Mouse (Mus musculus): ENCODE data around the gene B4galt7. TPM values are rescaled to one million over a fixed set of nuclear protein-coding genes. Genes with fewer than 3 reads are reported as not detected.

Gene B4galt7
- total RNA-seq (2021) (1 to 10 TPM; 8.8 to 9.8 TPM), polyA plus RNA-seq (2012; rRNA removed) (11.4 and 13.2 TPM in 2 replicates)
- long read RNA-seq, transcript B4galt7-201 (6 exons, 2,130 nt): major isoform, 9 of 16 reads
- long read RNA-seq, partial matches to known transcripts: 1 of 16 reads
- long read RNA-seq, other reads (novel, unspliced or antisense): 6 of 16 reads

DNA sequence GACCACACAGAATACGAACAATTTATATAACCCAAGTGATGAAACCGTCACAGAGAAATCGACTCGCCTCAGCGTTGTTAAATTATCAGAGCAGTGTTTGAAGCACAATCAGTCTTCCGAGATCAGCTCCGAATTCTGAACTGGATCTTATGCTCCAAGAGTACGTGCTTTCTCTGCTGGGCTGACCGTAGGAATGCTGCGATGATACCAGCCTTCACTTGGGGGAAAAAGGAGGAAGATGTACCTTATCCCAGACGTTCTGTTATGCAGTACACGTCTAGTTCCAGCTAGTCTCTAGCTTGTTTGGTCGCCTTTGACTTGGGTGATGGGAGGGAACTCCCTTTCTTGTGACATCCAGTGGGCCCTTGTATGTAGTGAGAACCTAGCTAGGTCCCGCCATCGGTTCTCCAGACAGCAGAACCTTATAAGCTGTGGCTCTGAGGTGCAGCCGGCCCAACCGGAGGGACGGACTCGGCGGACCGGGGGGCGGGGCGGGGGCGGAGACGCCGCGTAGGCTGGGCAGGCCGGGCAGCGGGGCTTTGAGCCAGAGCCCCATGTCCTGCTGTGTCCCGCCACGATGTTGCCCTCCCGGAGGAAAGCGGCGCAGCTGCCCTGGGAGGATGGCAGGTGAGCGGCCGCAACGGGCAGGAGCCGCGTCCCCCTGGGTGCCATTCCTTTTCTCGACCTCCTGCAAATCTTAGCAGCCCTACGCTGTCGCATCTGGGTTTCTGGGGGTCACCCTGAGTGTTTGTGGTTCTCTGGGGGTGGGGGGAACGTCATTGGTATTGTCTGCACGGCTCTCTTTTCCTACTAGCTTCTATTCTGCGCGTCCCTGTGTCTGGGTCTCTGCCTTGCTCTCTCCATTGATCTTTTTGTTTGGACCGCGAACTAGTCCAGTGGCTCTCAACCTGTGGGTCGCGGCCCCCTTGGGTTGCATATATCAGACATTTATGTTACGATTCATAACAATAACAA, at the start of gene B4galt7:
Gene B4galt7 (plus strand): TSS at position 331 of the 975 bp plus-strand sequence.
- intact Hi-C loops (cut with DNase I): loop anchor here (2.0 kb wide), 2 partner anchors 23 to 127 kb away; partner anchors contain the start of genes Caml and Pcbd2
- 7% methylated on average over 50 of the region's 51 CpGs for WGBS

DNA sequence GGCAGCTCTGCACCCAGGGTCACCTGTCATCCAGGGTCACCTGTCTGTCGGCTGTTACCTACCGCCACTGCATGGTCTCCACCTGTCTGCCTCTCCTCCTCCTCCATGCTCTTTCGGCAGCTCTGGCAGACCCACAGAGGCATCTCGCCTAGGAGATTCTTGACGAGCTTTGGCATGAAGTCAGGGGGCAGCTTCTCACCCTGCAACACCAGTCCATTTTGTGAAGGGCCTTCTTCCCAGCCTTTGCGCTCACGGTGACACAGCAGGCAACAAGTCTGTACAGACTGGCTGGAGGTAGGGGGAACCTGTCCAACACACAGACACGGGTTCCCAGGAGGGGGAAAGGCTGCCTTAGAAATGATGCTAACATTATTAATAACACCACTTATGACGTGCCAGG, 43.8 kb upstream of the B4galt7 start:
- Histone ChIP-seq H3K27me3 (ENCODE audit: control insufficient read depth, insufficient read depth, low read length) (no peaks in the 10 kb centered on the region), H3K4me3 (no peak overlapping the region), H3K79me2 (replicated peaks; ENCODE audit: control insufficient read depth, insufficient read depth, low read length) (peaks cover 3% of the 10 kb centered on the region; the same call in 1 of the 2 replicates), H3K4me1 (ENCODE audit: control insufficient read depth, insufficient read depth, low read length) (no peaks in the 10 kb centered on the region), H3K27ac (no peak overlapping the region), H3K9ac (ENCODE audit: low read depth, low read length) (no peak overlapping the region), H3K36me3 (ENCODE audit: control insufficient read depth, insufficient read depth, low read length) (no peaks in the 10 kb centered on the region)
- DNase-seq: no peak
- WGBS: 79% methylated on average over 9 of the region's 9 CpGs
- intact Hi-C loops (cut with DNase I): no loop called here
- TF ChIP-seq EP300 (IDR thresholded peaks at IDR 0.05; ENCODE audit: insufficient read depth, low read depth, low read length): no peak
- no peak for TF ChIP-seq CTCF (IDR thresholded peaks at IDR 0.05)
- no peak for TF ChIP-seq POLR2A (IDR thresholded peaks at IDR 0.05; ENCODE audit: insufficient read depth, low read depth, low read length)

More for the DNA sequence above, at the start of gene B4galt7:
- no peak for TF ChIP-seq CTCF (IDR thresholded peaks at IDR 0.05)
- 0 out of 2 replicates have a peak, but pooled peaks have one; percentile 19 for TF ChIP-seq EP300 (IDR thresholded peaks at IDR 0.05; ENCODE audit: insufficient read depth, low read depth, low read length)
- peak; percentile 64; the same call in 1 of the 2 replicates for TF ChIP-seq POLR2A (IDR thresholded peaks at IDR 0.05; ENCODE audit: insufficient read depth, low read depth, low read length)
- peak; percentile 89 to 96 for DNase-seq
- Histone ChIP-seq H3K27me3 (ENCODE audit: control insufficient read depth, insufficient read depth, low read length) (no peaks in the 10 kb centered on the region), H3K4me1 (ENCODE audit: control insufficient read depth, insufficient read depth, low read length) (peaks cover 3% of the 10 kb centered on the region), H3K36me3 (ENCODE audit: control insufficient read depth, insufficient read depth, low read length) (no peaks in the 10 kb centered on the region; the same call in 1 of the 2 replicates), H3K4me3 (peak within 1 kb of the TSS; percentile 97), H3K79me2 (replicated peaks; ENCODE audit: control insufficient read depth, insufficient read depth, low read length) (no peaks in the 10 kb centered on the region), H3K9ac (ENCODE audit: low read depth, low read length) (peak within 1 kb of the TSS; percentile 88), H3K27ac (peak within 1 kb of the TSS; percentile 74)

DNA sequence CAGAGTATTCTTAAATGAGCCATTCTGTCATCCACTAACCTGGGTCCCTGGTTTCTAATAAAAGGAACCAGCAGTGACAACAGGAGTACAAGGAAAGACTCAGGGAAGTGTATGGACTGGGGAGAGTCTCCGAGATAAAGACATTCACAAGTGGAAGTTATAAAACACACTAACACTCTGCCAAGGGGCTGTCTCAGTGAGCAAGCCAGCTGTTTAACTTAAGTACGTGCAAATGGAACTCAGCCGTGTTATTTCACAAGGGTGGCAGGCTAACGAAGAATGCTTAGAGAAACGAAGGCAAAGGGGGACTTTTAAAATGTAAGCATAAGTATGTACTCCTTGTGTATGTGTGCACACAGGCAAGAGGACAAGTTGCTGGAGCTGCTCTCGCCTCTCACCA, 42.2 kb upstream of the B4galt7 start:
- no peak overlapping the region for H3K27ac ChIP-seq
- H3K4me3 ChIP-seq: no peak overlapping the region
- 73% methylated on average over 6 of the region's 6 CpGs for WGBS
- no peaks in the 10 kb centered on the region; the same call in 1 of the 2 replicates for H3K36me3 ChIP-seq (ENCODE audit: control insufficient read depth, insufficient read depth, low read length)
- no peaks in the 10 kb centered on the region for H3K27me3 ChIP-seq (ENCODE audit: control insufficient read depth, insufficient read depth, low read length)
- H3K4me1 ChIP-seq (ENCODE audit: control insufficient read depth, insufficient read depth, low read length): no peaks in the 10 kb centered on the region
- TF ChIP-seq POLR2A (IDR thresholded peaks at IDR 0.05; ENCODE audit: insufficient read depth, low read depth, low read length): no peak
- TF ChIP-seq EP300 (IDR thresholded peaks at IDR 0.05; ENCODE audit: insufficient read depth, low read depth, low read length): no peak
- no peak for TF ChIP-seq CTCF (IDR thresholded peaks at IDR 0.05)
- peaks cover 4% of the 10 kb centered on the region; the same call in 1 of the 2 replicates for H3K79me2 ChIP-seq (replicated peaks; ENCODE audit: control insufficient read depth, insufficient read depth, low read length)
- no peak overlapping the region for H3K9ac ChIP-seq (ENCODE audit: low read depth, low read length)
- DNase-seq: no peak
- intact Hi-C loops (cut with DNase I): no loop called here

DNA sequence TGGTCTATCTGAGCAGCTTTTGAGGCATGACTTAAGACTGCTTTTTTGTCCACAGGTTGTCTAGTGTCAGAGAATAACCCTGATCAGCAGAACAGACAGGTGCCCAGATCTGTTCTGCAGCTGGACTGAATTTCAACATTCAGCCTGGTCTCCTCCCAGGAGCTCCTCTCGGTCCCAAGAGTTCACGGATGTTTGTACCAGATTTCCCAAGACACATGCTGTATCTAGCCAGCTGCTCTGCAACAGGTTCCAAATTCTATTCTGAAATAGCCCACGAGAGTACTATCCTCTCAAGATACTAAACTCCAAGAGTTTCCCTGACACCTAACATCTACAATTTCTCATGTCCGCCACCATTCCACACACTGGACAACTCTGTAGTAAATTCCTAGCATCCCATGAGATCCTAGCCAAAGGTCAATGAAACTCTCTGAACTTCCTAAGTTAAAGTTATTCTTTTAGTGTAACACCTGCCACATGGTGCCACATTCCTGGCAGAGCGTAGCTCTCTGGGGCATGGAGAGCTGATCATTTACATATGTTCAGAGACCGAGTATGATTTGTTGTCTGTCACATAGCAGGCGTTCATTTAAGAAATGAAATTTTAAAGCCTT, 36.3 kb upstream of the B4galt7 start:
- DNase-seq: no peak
- H3K27ac ChIP-seq: no peak overlapping the region
- H3K36me3 ChIP-seq (ENCODE audit: control insufficient read depth, insufficient read depth, low read length): peaks cover 4% of the 10 kb centered on the region
- H3K4me3 ChIP-seq: no peak overlapping the region
- intact Hi-C loops (cut with DNase I): no loop called here
- 64% methylated on average over 7 of the region's 7 CpGs for WGBS
- peaks cover 3% of the 10 kb centered on the region; the same call in 1 of the 2 replicates for H3K4me1 ChIP-seq (ENCODE audit: control insufficient read depth, insufficient read depth, low read length)
- TF ChIP-seq POLR2A (IDR thresholded peaks at IDR 0.05; ENCODE audit: insufficient read depth, low read depth, low read length): no peak
- no peak for TF ChIP-seq CTCF (IDR thresholded peaks at IDR 0.05)
- no peak for TF ChIP-seq EP300 (IDR thresholded peaks at IDR 0.05; ENCODE audit: insufficient read depth, low read depth, low read length)
- H3K27me3 ChIP-seq (ENCODE audit: control insufficient read depth, insufficient read depth, low read length): no peaks in the 10 kb centered on the region
- peaks cover 10% of the 10 kb centered on the region for H3K79me2 ChIP-seq (replicated peaks; ENCODE audit: control insufficient read depth, insufficient read depth, low read length)
- no peak overlapping the region for H3K9ac ChIP-seq (ENCODE audit: low read depth, low read length)

DNA sequence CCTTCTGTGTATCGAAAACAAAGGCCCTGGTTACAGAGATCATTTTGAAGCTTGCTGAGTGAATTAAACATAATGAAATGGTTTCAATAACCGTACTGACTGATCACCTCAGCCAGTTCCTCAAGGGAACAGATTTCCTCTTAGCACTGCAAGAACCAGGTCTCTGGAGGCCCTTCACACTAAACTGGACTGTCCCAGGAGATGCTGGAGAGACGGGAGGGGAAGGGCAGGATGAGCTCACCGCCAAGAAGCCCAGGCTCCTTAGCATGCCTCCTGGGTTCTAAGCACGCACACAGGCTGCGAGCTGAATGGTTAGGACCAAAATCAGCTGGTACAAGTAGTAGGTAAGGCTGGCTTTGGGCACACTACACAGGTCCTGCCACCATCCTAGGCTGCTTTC, 32.7 kb upstream of the B4galt7 start:
- intact Hi-C loops (cut with DNase I): no loop called here
- Histone ChIP-seq H3K4me1 (ENCODE audit: control insufficient read depth, insufficient read depth, low read length) (peaks cover 6% of the 10 kb centered on the region), H3K36me3 (ENCODE audit: control insufficient read depth, insufficient read depth, low read length) (peaks cover 4% of the 10 kb centered on the region), H3K27ac (no peak overlapping the region), H3K4me3 (no peak overlapping the region), H3K79me2 (replicated peaks; ENCODE audit: control insufficient read depth, insufficient read depth, low read length) (peaks cover 9% of the 10 kb centered on the region), H3K27me3 (ENCODE audit: control insufficient read depth, insufficient read depth, low read length) (no peaks in the 10 kb centered on the region), H3K9ac (ENCODE audit: low read depth, low read length) (no peak overlapping the region)
- TF ChIP-seq POLR2A (IDR thresholded peaks at IDR 0.05; ENCODE audit: insufficient read depth, low read depth, low read length) (no peak), EP300 (IDR thresholded peaks at IDR 0.05; ENCODE audit: insufficient read depth, low read depth, low read length) (no peak), CTCF (IDR thresholded peaks at IDR 0.05) (no peak)
- no peak for DNase-seq
- WGBS: 57% methylated on average over 6 of the region's 6 CpGs
